Mouse (Mus musculus) gastrocnemius, postnatal 14 days (tissue): ENCODE measurements at regions not wholly inside any gene's neighbourhood (a gene's known extent, or its start where the extent isn't known, plus 50 kb on each side); places are given as distances from the start of the nearest gene placed in this dataset.

Experiments used
- DNase-seq: peaks from one replicate; pipeline ENCODE4 v3.0.0; 2021; ENCODE audit warnings: mixed read lengths
- intact Hi-C: fragments of 180-260 bp; cut with DNase I; formaldehyde crosslinking; loops from one replicate; pipeline ENCODE4 v1.15.1; 2025; ENCODE audit warnings: low total_unique reads

- intact Hi-C loops = no loop called here
Observed at GRCm38 (mm10) chr9:49962561-49963071, 163.9 kb upstream of the Ncam1 start.

GRCm38 (mm10) chr9:49961965-49962364 lies 163.2 kb upstream of the Ncam1 start:
- intact Hi-C loops = no loop called here
- DNase-seq = peak; percentile 20

More at GRCm38 (mm10) chr9:49962561-49963071, 163.9 kb upstream of the Ncam1 start:
- no peak for DNase-seq

- intact Hi-C loops = no loop called here
- no peak for DNase-seq
Observed at GRCm38 (mm10) chr9:49961329-49961728, 162.6 kb upstream of the Ncam1 start.

- no peak for DNase-seq
- intact Hi-C loops = no loop called here
Observed at GRCm38 (mm10) chr9:49959987-49960386, 161.3 kb upstream of the Ncam1 start.

- no peak for DNase-seq
- intact Hi-C loops = no loop called here
Observed at GRCm38 (mm10) chr9:49958890-49959289, 160.2 kb upstream of the Ncam1 start.

GRCm38 (mm10) chr9:49954601-49955000 lies 155.9 kb upstream of the Ncam1 start:
- intact Hi-C loops = no loop called here
- no peak for DNase-seq

GRCm38 (mm10) chr9:49950321-49950720 lies 151.6 kb upstream of the Ncam1 start:
- intact Hi-C loops = no loop called here
- DNase-seq = no peak

- no peak for DNase-seq
- intact Hi-C loops = no loop called here
Observed at GRCm38 (mm10) chr9:49948546-49948945, 149.8 kb upstream of the Ncam1 start.

- DNase-seq = no peak
- intact Hi-C loops = no loop called here
Observed at GRCm38 (mm10) chr9:49946857-49947256, 148.1 kb upstream of the Ncam1 start.

GRCm38 (mm10) chr9:49935555-49936376 lies 137.0 kb upstream of the Ncam1 start:
- DNase-seq = no peak
- intact Hi-C loops = no loop called here

GRCm38 (mm10) chr9:49928041-49928656 lies 129.4 kb upstream of the Ncam1 start:
- intact Hi-C loops = no loop called here
- DNase-seq = no peak

- DNase-seq = no peak
- intact Hi-C loops = no loop called here
Observed at GRCm38 (mm10) chr9:49927281-49927680, 128.6 kb upstream of the Ncam1 start.

- intact Hi-C loops = no loop called here
- no peak for DNase-seq
Observed at GRCm38 (mm10) chr9:49925796-49926195, 127.1 kb upstream of the Ncam1 start.

GRCm38 (mm10) chr9:49923981-49924501 lies 125.3 kb upstream of the Ncam1 start:
- no peak for DNase-seq

GRCm38 (mm10) chr9:49922770-49923169 lies 124.0 kb upstream of the Ncam1 start:
- DNase-seq = no peak

More at GRCm38 (mm10) chr9:49923981-49924501, 125.3 kb upstream of the Ncam1 start:
- intact Hi-C loops = no loop called here

GRCm38 (mm10) chr9:49922162-49922561 lies 123.4 kb upstream of the Ncam1 start:
- DNase-seq = no peak
- intact Hi-C loops = no loop called here

More at GRCm38 (mm10) chr9:49922770-49923169, 124.0 kb upstream of the Ncam1 start:
- intact Hi-C loops = no loop called here

GRCm38 (mm10) chr9:49921306-49921705 lies 122.6 kb upstream of the Ncam1 start:
- intact Hi-C loops = no loop called here
- no peak for DNase-seq

GRCm38 (mm10) chr9:49915046-49915719 lies 116.5 kb upstream of the Ncam1 start:
- DNase-seq = no peak
- intact Hi-C loops = no loop called here

- intact Hi-C loops = no loop called here
- no peak for DNase-seq
Observed at GRCm38 (mm10) chr9:49913677-49914076, 115.0 kb upstream of the Ncam1 start.

GRCm38 (mm10) chr9:49912306-49912705 lies 113.6 kb upstream of the Ncam1 start:
- intact Hi-C loops = no loop called here
- DNase-seq = no peak
